Mouse (Mus musculus) neural tube, embryonic 11.5 days (tissue): ENCODE measurements around the gene Ppp1r35. TPM values are rescaled to one million over a fixed set of nuclear protein-coding genes. Genes with fewer than 3 reads are reported as not detected.

Experiments used
- ATAC-seq: fragments of 200-750 bp; cut with Nextera tagmentation; 2 replicates; pipeline ENCODE4 v1.8.0; 2017; ENCODE audit warnings: moderate number of reproducible peaks, mild to moderate bottlenecking, moderate TSS enrichment, moderate library complexity; ENCODE audit not compliant: insufficient read depth, low FRiP score, low TSS enrichment
- DNase-seq: peaks from one replicate; pipeline ENCODE4 v3.0.0-alpha.2; 2015; ENCODE audit warnings: low spot score
- H3K27ac ChIP-seq: fragments of 300-500 bp; sonication (generic); 2 replicates; pipeline ENCODE4 v1.5.1; 2014; ENCODE audit warnings: low read depth, mild to moderate bottlenecking, low read length
- H3K27me3 ChIP-seq: fragments of 300-500 bp; sonication (generic); 2 replicates; pipeline ENCODE4 v1.6.1; 2014; ENCODE audit warnings: mild to moderate bottlenecking, low read length, mixed read lengths; ENCODE audit not compliant: control insufficient read depth, insufficient read depth
- H3K36me3 ChIP-seq: fragments of 300-500 bp; sonication (generic); 2 replicates; pipeline ENCODE4 v1.6.1; 2014; ENCODE audit warnings: mild to moderate bottlenecking, low read length, moderate library complexity, mixed read lengths; ENCODE audit not compliant: control insufficient read depth, insufficient read depth
- H3K4me1 ChIP-seq: fragments of 300-500 bp; sonication (generic); 2 replicates; pipeline ENCODE4 v1.6.1; 2014; ENCODE audit warnings: low read length, mixed read lengths; ENCODE audit not compliant: control insufficient read depth, insufficient read depth
- H3K4me2 ChIP-seq: fragments of 300-500 bp; sonication (generic); 2 replicates; pipeline ENCODE4 v1.6.1; 2014; ENCODE audit warnings: low read depth, mild to moderate bottlenecking, moderate library complexity
- H3K4me3 ChIP-seq: fragments of 300-500 bp; sonication (generic); 2 replicates; pipeline ENCODE4 v1.5.1; 2014; ENCODE audit warnings: low read depth, low read length
- H3K9ac ChIP-seq: fragments of 300-500 bp; sonication (generic); 2 replicates; pipeline ENCODE4 v1.6.1; 2014; ENCODE audit warnings: mild to moderate bottlenecking, low read length
- H3K9me3 ChIP-seq: fragments of 300-500 bp; sonication (generic); 2 replicates; pipeline ENCODE4 v1.6.1; 2016; ENCODE audit warnings: low read length; ENCODE audit not compliant: control insufficient read depth
- WGBS: fragments of 180-500 bp; shearing (Covaris S2); extraction: QIAGEN DNeasy Blood & Tissue Kit; methylation state at CpG from one replicate; pipeline ENCODE4 v1.1.7; 2014; 5-methylcytosine and 5-hydroxymethylcytosine counted together
- polyA plus RNA-seq: library from polyadenylated mRNA; unstranded; fragments of >200 nt; fragmentation: Nextera tagmentation; extraction: Ambion mirVana; gene quantifications from 2 replicates; pipeline ENCODE4 v1.2.1, GENCODE M21; 2014

The Ppp1r35 gene
- polyA plus RNA-seq, 1 experiment from 2014 or later = 71.1 TPM

DNA sequence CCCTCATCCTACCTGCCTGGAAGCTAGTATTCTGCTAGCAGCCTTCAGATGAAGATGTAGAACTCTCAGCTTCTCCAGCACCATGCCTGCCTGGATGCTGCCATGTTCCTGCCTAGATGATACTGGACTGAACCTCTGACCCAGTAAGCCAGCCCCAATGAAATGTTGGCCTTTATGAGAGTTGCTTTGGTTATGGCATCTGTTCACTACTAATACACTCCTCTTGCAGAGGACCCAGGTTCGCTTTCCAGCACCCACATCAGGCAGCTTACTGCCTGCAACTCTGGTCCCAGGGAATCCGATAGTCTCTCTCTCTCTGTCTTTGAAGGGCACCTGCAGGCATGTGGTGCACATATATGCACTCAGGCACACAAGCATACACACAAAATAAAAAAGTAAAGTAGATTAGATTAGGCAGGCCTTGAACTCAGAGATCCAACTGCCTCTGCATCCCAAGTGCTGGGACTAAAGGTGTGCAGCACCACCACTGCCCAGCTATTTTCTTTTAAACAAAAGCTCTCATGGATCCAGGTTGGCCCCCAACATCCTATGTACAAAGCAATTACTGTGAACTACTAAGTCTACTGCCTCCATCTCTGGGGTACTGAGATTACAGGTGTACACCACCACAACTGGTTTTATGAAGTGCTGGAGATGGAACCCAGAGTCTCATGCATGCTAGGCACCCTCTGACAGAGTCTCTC lies 2.9 kb upstream of the Ppp1r35 start:
- no peaks in the 10 kb centered on the region for H3K9me3 ChIP-seq
- H3K36me3 ChIP-seq = peaks cover 2% of the 10 kb centered on the region; the same call in 1 of the 2 replicates
- H3K4me3 ChIP-seq = no peak overlapping the region
- no peaks in the 10 kb centered on the region for H3K27me3 ChIP-seq
- 94% methylated on average over 2 of the region's 2 CpGs for WGBS
- ATAC-seq (no peak), DNase-seq (no peak)
- H3K9ac ChIP-seq = no peak overlapping the region
- peaks cover 10% of the 10 kb centered on the region for H3K4me1 ChIP-seq
- no peak overlapping the region for H3K27ac ChIP-seq
- no peak overlapping the region for H3K4me2 ChIP-seq

DNA sequence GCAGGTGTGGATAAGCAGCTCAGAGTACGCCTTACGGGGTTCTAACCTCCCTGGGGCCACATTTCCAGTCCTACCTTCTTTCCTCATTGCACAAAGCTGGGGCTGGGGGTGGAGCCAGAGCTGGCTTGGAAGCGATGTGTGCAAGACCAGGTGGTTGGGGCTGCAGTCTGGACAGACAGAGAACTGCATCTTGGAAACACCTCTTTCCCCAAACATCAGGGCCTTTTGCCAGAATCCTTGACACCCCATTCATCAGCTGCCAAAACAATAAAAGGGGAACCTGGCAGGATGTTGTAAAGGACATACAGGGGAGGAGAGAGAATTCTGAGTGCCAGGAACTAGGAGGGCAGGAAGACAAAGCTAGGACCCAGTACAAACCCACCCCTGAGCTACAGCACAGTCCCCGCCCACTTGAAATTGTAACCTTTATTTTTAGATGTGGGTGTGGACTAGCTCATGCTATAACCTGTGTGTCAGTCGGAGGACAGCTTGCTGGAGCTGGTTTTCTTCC lies 2.2 kb upstream of the Ppp1r35 start:
- Histone ChIP-seq H3K9me3 (no peaks in the 10 kb centered on the region), H3K27ac (no peak overlapping the region), H3K27me3 (no peaks in the 10 kb centered on the region), H3K4me2 (no peak overlapping the region), H3K9ac (no peak overlapping the region), H3K36me3 (peaks cover 5% of the 10 kb centered on the region; the same call in 1 of the 2 replicates), H3K4me3 (no peak overlapping the region), H3K4me1 (peaks cover 10% of the 10 kb centered on the region)
- no peak for ATAC-seq
- DNase-seq = no peak
- 52% methylated on average over 5 of the region's 5 CpGs for WGBS

- ATAC-seq (no peak), DNase-seq (no peak)
- peaks cover 5% of the 10 kb centered on the region for H3K36me3 ChIP-seq
- H3K9me3 ChIP-seq = no peaks in the 10 kb centered on the region
- peaks cover 10% of the 10 kb centered on the region for H3K4me1 ChIP-seq
- H3K9ac ChIP-seq = no peak overlapping the region
- no peak overlapping the region for H3K4me2 ChIP-seq
- H3K27ac ChIP-seq = no peak overlapping the region
- 67% methylated on average over 7 of the region's 7 CpGs for WGBS
- H3K27me3 ChIP-seq = no peaks in the 10 kb centered on the region
- H3K4me3 ChIP-seq = no peak overlapping the region
Observed at GRCm38 (mm10) chr5:137777267-137777845, 1.3 kb upstream of the Ppp1r35 start.

DNA sequence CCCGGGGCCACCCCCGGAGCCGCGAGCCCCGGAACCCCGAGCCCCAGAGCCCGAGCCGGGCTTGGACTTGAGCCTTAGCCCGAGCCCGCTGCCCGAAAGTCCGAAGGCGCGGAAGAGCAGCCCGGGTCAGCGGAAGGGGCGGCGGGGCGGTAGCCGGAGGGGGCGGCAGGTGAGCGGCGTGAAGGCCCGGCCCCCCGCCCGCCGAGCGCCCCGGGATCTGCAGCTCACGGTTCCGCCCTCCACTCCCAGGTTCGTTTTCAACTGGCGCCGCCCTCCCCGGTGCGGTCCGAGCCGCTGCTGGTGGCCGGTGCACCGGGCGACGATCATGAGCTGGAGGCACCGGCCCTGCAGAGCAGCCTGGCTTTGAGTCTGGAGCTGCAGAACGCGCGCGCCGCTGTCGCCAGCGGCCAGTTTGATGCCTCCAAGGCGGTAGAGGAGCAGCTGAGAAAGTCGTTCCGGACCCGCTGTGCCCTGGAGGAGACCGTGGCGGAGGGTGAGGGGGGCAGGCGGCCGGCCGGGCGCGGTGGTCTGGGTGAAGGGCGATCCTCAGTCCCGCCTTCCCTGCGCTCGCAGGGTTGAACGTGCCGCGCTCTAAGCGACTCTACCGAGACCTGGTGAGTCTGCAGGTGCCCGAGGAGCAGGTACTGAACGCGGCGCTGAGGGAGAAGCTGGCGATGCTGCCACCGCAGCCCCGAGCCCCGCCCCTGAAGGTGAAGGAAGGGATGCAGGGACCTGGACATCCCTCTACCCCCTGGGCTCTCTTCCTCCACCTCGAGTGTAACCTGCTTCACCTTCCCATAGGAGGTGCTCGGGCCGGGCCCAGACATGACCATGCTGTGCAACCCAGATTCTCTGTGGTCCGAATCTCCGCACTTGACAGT lies 644 bp downstream of the Ppp1r35 start:
- peak overlapping the region; percentile 94 for H3K9ac ChIP-seq
- DNase-seq (peak; percentile 36), ATAC-seq (peak; percentile 13; the same call in 1 of the 2 replicates)
- no peaks in the 10 kb centered on the region for H3K9me3 ChIP-seq
- peak overlapping the region; percentile 83 for H3K27ac ChIP-seq
- peaks cover 22% of the 10 kb centered on the region for H3K4me1 ChIP-seq
- under 1% methylated on average over 55 of the region's 83 CpGs for WGBS
- H3K36me3 ChIP-seq = peaks cover 8% of the 10 kb centered on the region
- H3K27me3 ChIP-seq = no peaks in the 10 kb centered on the region
- peak overlapping the region; percentile 96 for H3K4me2 ChIP-seq
- peak overlapping the region; percentile 98 for H3K4me3 ChIP-seq

- H3K27me3 ChIP-seq = no peaks in the 10 kb centered on the region
- DNase-seq (no peak), ATAC-seq (no peak)
- no peak overlapping the region for H3K27ac ChIP-seq
- peaks cover 11% of the 10 kb centered on the region for H3K36me3 ChIP-seq
- no peaks in the 10 kb centered on the region for H3K9me3 ChIP-seq
- no peak overlapping the region for H3K4me2 ChIP-seq
- no peak overlapping the region for H3K4me3 ChIP-seq
- WGBS = 90% methylated on average over 7 of the region's 7 CpGs
- H3K4me1 ChIP-seq = peaks cover 32% of the 10 kb centered on the region
- no peak overlapping the region for H3K9ac ChIP-seq
Observed at GRCm38 (mm10) chr5:137781661-137782060, 3.0 kb downstream of the Ppp1r35 start.

DNA sequence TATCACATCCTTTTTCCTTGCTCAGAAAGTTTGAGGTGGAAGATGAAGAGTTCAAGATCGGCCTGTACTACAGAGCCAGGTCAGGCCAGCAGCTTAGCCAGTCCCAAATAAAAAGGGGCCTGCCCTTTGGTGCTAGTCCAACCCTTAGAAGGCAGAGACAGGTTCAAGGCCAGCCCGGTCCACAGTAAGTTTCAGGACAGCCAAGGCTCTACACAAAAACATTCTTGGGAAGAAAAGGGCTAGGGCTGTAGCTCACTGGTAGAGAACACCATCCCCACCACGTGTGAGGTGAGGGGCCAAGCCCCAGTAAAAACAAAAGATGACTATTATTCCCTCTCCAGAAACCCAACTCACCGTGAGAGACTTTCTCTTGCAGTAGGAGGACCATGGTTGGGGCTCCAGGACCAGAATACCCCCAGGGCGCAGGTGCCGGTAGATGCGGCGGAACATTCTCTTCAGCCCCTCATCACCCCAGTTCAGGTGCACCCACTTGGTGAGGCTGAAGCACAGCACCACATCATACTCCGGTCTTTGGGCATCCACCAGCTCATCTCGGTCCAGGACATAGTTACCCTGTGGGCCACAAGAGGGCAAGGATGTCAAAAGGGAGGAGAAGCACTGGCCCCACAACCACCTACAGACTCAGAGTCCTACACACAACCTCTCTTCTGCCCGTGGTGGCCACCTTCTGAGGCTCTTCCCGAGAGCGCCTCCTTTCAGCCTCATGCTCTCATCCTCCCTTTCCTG lies 4.3 kb downstream of the Ppp1r35 start:
- Histone ChIP-seq H3K27ac (no peak overlapping the region), H3K27me3 (no peaks in the 10 kb centered on the region; the same call in 1 of the 2 replicates), H3K4me2 (peak overlapping the region; percentile 89), H3K4me1 (peaks cover 32% of the 10 kb centered on the region), H3K9ac (peak overlapping the region; percentile 7; the same call in 1 of the 2 replicates), H3K9me3 (no peaks in the 10 kb centered on the region), H3K36me3 (peaks cover 11% of the 10 kb centered on the region), H3K4me3 (0 out of 2 replicates have a peak overlapping the region, but pooled peaks have one; percentile 90)
- ATAC-seq (no peak), DNase-seq (no peak)
- 86% methylated on average over 13 of the region's 13 CpGs for WGBS

GRCm38 (mm10) chr5:137783901-137784540 lies 5.4 kb downstream of the Ppp1r35 start:
- Histone ChIP-seq H3K9me3 (no peaks in the 10 kb centered on the region), H3K4me1 (peaks cover 32% of the 10 kb centered on the region), H3K27me3 (no peaks in the 10 kb centered on the region; the same call in 1 of the 2 replicates), H3K4me3 (peak overlapping the region; percentile 90), H3K9ac (peak overlapping the region; percentile 41; the same call in 1 of the 2 replicates), H3K36me3 (peaks cover 11% of the 10 kb centered on the region), H3K4me2 (peak overlapping the region; percentile 89), H3K27ac (no peak overlapping the region)
- WGBS = 75% methylated on average over 9 of the region's 9 CpGs
- ATAC-seq (no peak), DNase-seq (no peak)
